Mouse (Mus musculus): ENCODE results near the gene Rtbdn. TPM values are rescaled to one million over a fixed set of nuclear protein-coding genes. Genes with fewer than 3 reads are reported as not detected.

Gene Rtbdn
- polyA plus RNA-seq, 1 experiment = not detected

DNA sequence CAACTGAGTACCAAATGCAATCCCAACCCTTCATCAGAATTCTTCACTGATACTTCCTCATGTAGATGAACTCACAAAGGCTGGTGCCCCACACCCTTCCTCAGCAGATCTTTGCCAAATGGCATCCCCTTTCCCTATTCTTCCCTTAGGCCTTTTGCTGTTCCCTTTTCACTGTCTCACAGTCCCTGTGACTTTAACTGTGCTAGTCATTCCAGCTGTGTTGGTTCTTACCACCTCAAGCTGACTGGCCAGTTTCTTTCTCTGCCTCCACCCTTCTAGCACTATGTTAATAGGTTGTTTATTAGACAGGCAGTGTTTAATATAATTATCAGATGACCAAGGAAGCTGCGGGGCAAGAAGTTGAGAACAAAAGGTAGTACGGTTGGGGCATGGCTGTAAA, 21.9 kb downstream of the Rtbdn start:
- 3% methylated on average over 2 of the region's 2 CpGs for WGBS
- Histone ChIP-seq H3K27ac (ENCODE audit: control insufficient read depth, insufficient read depth, low read depth, low read length, poor library complexity) (peak overlapping the region; percentile 86), H3K4me3 (replicated peaks; ENCODE audit: control insufficient read depth, low read depth, low read length) (peak overlapping the region; percentile 12), H3K4me1 (ENCODE audit: control insufficient read depth, insufficient read depth, low read length) (peaks cover 12% of the 10 kb centered on the region)
- TF ChIP-seq CTCF (IDR thresholded peaks at IDR 0.05; ENCODE audit: control insufficient read depth, insufficient read depth, low read length) = no peak
- TF ChIP-seq POLR2A (IDR thresholded peaks at IDR 0.05; ENCODE audit: borderline replicate concordance, control insufficient read depth, low read depth, low read length) = no peak

DNA sequence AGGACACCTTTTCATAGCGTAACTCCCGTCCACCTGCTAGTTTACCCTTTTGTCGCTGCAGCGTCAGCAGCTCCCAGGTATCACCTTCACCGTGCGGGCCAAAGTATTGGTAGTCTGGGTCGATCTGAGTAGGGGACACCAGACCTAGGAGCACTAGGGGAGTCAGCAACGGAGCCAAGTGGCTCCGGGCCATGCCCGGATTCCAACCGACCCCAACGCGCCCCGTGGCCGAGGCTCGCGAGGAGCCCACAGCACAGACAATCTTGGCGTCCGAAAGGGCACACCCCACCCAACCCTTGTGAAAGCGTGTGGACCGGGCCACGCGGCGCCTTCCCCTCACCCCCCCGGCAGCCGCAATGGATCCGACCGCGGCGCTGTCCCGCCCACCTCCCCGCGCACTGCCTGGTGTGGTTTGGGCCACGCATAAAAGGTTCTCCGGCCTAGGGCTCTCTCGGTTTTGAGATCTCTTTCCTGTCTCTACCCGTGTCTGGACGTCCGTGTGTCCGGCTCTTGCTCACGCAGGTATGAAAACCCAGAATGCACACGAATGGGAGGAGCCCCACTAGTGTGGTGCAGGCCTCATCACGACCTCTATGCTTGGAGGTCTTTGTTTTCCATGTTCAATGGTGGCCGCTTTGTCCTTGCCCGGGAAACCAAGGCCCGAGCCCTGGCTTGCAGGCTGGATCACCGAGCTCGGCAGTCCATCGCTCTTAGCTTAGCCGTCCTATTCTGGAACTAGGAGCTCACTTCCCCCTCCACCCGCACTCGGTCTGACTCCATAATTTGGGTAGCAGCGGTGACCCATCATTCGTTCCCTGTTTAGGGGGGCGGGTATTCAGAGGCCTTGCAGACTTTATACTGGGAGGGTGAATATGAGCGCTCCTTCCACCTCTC, 22.7 kb downstream of the Rtbdn start, which contains the start of the genes Gm49661, Prdx2 and Rnaseh2a:
Gene Gm49661 (minus strand): TSS at position 193 of the 894 bp plus-strand sequence.
Gene Prdx2 (plus strand): TSS at position 347 of the 894 bp plus-strand sequence.
Gene Rnaseh2a (minus strand): TSS at position 527 of the 894 bp plus-strand sequence.
- under 1% methylated on average over 56 of the region's 56 CpGs for WGBS
- Histone ChIP-seq H3K4me3 (replicated peaks; ENCODE audit: control insufficient read depth, low read depth, low read length) (peak within 1 kb of the TSS; percentile 80), H3K4me1 (ENCODE audit: control insufficient read depth, insufficient read depth, low read length) (peaks cover 12% of the 10 kb centered on the region), H3K27ac (ENCODE audit: control insufficient read depth, insufficient read depth, low read depth, low read length, poor library complexity) (peak within 1 kb of the TSS; percentile 86)
- TF ChIP-seq CTCF (IDR thresholded peaks at IDR 0.05; ENCODE audit: control insufficient read depth, insufficient read depth, low read length) (0 out of 2 replicates have a peak, but pooled peaks have one; percentile 6), POLR2A (IDR thresholded peaks at IDR 0.05; ENCODE audit: borderline replicate concordance, control insufficient read depth, low read depth, low read length) (peak; percentile 61; the same call in 1 of the 2 replicates)

DNA sequence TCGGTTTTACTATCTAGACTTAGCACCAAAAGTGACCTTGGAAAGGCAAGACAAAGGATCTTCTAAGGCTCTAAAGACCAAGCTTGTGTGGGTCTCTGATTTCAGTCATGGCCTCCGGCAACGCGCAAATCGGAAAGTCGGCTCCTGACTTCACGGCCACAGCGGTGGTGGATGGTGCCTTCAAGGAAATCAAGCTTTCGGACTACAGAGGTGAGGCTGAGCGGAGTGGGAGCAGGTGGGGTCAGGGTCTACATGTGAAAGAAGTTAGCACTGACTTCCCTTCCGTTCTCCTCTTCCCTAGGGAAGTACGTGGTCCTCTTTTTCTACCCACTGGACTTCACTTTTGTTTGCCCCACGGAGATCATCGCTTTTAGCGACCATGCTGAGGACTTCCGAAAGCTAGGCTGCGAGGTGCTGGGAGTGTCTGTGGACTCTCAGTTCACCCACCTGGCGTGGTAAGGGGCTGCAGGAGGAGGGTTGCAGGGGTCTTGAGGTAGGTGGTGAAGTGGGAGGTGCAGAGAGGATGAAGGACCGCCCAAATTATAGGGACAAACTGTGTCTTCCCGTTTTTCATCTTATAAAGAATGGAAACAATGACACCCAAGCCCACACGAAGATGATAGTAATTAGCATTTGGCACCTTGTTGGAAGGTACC, 23.5 kb downstream of the Rtbdn start:
- peaks cover 10% of the 10 kb centered on the region; the same call in 1 of the 2 replicates for H3K4me1 ChIP-seq (ENCODE audit: control insufficient read depth, insufficient read depth, low read length)
- peak overlapping the region; percentile 80 for H3K4me3 ChIP-seq (replicated peaks; ENCODE audit: control insufficient read depth, low read depth, low read length)
- TF ChIP-seq POLR2A (IDR thresholded peaks at IDR 0.05; ENCODE audit: borderline replicate concordance, control insufficient read depth, low read depth, low read length) (peak; percentile 18; the same call in 1 of the 2 replicates), CTCF (IDR thresholded peaks at IDR 0.05; ENCODE audit: control insufficient read depth, insufficient read depth, low read length) (no peak)
- 15% methylated on average over 21 of the region's 21 CpGs for WGBS
- H3K27ac ChIP-seq (ENCODE audit: control insufficient read depth, insufficient read depth, low read depth, low read length, poor library complexity) = peak overlapping the region; percentile 86

DNA sequence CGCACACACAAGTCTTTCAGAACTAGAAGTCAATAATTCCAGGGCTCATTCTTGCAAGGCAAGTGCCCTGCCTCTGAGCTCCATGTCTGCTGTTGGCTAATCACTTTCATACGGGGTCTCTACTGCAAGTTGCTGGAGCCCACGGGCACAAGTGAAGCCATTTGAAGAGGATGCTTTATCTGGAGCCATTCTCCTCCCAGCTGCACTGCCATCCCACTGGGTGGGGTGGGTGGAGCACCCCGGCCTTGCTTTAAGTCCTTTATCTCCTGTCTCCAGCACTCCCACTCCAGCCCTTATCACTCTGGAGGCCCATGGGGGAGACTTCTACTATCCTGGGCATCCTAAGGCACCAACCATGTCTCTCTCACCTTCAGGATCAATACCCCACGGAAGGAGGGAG, 24.1 kb downstream of the Rtbdn start:
- H3K4me1 ChIP-seq (ENCODE audit: control insufficient read depth, insufficient read depth, low read length) = peaks cover 10% of the 10 kb centered on the region; the same call in 1 of the 2 replicates
- WGBS = 61% methylated on average over 5 of the region's 5 CpGs
- H3K27ac ChIP-seq (ENCODE audit: control insufficient read depth, insufficient read depth, low read depth, low read length, poor library complexity) = peak overlapping the region; percentile 86

DNA sequence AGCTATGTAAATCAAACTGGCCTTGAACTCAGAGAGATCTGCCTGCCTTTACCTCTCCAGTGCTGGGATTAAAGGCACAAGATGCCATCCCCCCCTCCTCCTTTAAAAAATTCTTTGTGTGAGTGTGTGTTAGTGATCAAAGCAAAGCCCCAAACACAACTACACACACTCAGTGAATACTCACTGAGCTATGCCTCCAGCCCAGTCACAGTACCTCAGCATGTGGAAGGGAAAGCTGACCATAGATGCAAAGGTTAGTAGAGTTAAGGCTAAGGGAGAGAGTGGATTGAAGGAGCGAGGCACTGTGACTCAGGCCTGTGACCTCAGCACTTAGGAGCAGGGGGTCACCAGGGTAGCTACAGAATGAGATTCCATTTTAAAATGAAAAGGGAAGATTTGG, 26.3 kb downstream of the Rtbdn start:
- TF ChIP-seq POLR2A (IDR thresholded peaks at IDR 0.05; ENCODE audit: borderline replicate concordance, control insufficient read depth, low read depth, low read length) = no peak
- no peak for TF ChIP-seq CTCF (IDR thresholded peaks at IDR 0.05; ENCODE audit: control insufficient read depth, insufficient read depth, low read length)
- no peak overlapping the region for H3K27ac ChIP-seq (ENCODE audit: control insufficient read depth, insufficient read depth, low read depth, low read length, poor library complexity)
- peaks cover 7% of the 10 kb centered on the region; the same call in 1 of the 2 replicates for H3K4me1 ChIP-seq (ENCODE audit: control insufficient read depth, insufficient read depth, low read length)
- no peak overlapping the region for H3K4me3 ChIP-seq (replicated peaks; ENCODE audit: control insufficient read depth, low read depth, low read length)
- WGBS = 85% methylated on average over 1 of the region's 1 CpGs

More for the DNA sequence above, 24.1 kb downstream of the Rtbdn start:
- peak; percentile 80 for TF ChIP-seq POLR2A (IDR thresholded peaks at IDR 0.05; ENCODE audit: borderline replicate concordance, control insufficient read depth, low read depth, low read length)
- no peak for TF ChIP-seq CTCF (IDR thresholded peaks at IDR 0.05; ENCODE audit: control insufficient read depth, insufficient read depth, low read length)
- peak overlapping the region; percentile 80 for H3K4me3 ChIP-seq (replicated peaks; ENCODE audit: control insufficient read depth, low read depth, low read length)

DNA sequence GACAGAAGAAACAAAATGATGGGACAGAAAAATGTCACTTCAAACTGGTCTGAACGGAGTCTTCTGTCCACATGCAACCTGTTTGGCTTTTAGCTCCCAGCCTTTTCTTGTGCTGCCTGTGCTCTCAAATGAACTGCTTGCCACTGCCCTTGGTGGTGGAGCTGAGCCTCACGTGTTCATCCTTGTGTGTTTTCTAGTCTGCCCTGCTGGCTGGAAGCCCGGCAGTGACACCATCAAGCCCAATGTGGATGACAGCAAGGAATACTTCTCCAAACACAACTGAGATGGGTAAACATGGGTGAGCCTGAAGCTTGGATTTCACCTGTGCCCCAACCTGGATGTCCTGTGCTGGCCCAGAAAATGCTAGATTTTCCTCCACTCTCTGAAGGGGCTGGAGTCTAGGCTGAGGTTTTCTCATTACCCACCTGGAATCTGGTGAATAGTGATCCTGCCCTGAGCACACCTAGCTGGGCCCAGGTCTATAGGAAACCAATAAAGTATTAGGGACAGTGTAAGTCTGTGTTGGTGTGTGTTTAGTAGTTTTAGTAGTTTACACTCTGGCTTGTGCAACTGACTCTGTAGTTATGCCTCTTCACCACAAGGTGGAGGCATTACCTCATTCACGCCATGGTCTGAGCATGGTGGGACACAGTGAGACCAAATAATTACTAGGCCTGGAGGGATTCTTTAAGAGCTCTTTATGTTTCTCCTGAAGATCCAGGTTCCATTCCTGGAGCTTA, 27.2 kb downstream of the Rtbdn start:
- H3K4me3 ChIP-seq (replicated peaks; ENCODE audit: control insufficient read depth, low read depth, low read length) = no peak overlapping the region
- H3K27ac ChIP-seq (ENCODE audit: control insufficient read depth, insufficient read depth, low read depth, low read length, poor library complexity) = no peak overlapping the region
- WGBS = 70% methylated on average over 4 of the region's 4 CpGs
- TF ChIP-seq POLR2A (IDR thresholded peaks at IDR 0.05; ENCODE audit: borderline replicate concordance, control insufficient read depth, low read depth, low read length) (no peak), CTCF (IDR thresholded peaks at IDR 0.05; ENCODE audit: control insufficient read depth, insufficient read depth, low read length) (peak; percentile 86)
- peaks cover 3% of the 10 kb centered on the region; the same call in 1 of the 2 replicates for H3K4me1 ChIP-seq (ENCODE audit: control insufficient read depth, insufficient read depth, low read length)

DNA sequence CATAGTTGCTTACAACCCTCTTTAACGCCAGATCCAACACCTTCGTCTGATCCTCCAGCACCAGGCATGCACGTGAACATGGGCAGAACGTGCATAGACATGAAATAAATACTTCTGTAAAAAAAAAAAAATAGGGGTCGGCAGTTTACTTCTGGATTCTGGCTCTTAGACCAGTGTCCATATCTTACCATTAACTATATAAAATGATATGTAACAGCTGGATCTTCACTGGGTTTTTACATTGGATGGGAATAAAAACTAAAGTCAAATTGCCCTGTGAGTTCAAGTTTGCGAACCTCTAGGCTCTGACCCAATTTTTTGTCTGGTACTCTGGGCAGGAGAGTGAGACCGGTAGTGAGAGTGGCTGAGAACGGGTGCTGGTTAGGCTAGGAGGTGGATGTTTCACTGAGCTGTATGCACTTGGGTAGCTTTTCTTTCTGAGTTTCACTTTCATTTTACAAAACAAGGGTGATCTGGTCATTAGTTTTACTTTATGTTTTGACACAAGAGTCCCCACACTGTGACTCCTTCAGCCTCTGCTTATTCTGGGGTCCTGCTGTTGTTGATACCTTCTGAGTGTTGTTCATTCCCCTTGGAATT, 27.9 kb downstream of the Rtbdn start:
- WGBS = 63% methylated on average over 8 of the region's 8 CpGs
- Histone ChIP-seq H3K4me3 (replicated peaks; ENCODE audit: control insufficient read depth, low read depth, low read length) (no peak overlapping the region), H3K27ac (ENCODE audit: control insufficient read depth, insufficient read depth, low read depth, low read length, poor library complexity) (no peak overlapping the region), H3K4me1 (ENCODE audit: control insufficient read depth, insufficient read depth, low read length) (peaks cover 3% of the 10 kb centered on the region; the same call in 1 of the 2 replicates)
- TF ChIP-seq CTCF (IDR thresholded peaks at IDR 0.05; ENCODE audit: control insufficient read depth, insufficient read depth, low read length) (no peak), POLR2A (IDR thresholded peaks at IDR 0.05; ENCODE audit: borderline replicate concordance, control insufficient read depth, low read depth, low read length) (no peak; the same call in 1 of the 2 replicates)
